Mouse (Mus musculus): ENCODE results near the gene Cct5. TPM values are rescaled to one million over a fixed set of nuclear protein-coding genes. Genes with fewer than 3 reads are reported as not detected.

Cct5 gene
- polyA plus RNA-seq, 1 experiment from 2014 or later = 454 TPM

- 71% methylated on average over 4 of the region's 4 CpGs for WGBS
- no peak overlapping the region for H3K9ac ChIP-seq
- ATAC-seq (ENCODE audit: insufficient number of reproducible peaks, low FRiP score, low TSS enrichment, low read depth) = no peak
Observed at GRCm38 (mm10) chr15:31599834-31600233, 1.8 kb downstream of the Cct5 start.

GRCm38 (mm10) chr15:31595651-31596050 lies 6.0 kb downstream of the Cct5 start:
- Histone ChIP-seq H3K36me3 (peaks cover 72% of the 10 kb centered on the region), H3K9me3 (replicated peaks) (no peaks in the 10 kb centered on the region), H3K4me2 (replicated peaks) (no peak overlapping the region), H3K27ac (replicated peaks) (no peak overlapping the region), H3K9ac (no peak overlapping the region), H3K4me3 (replicated peaks) (no peak overlapping the region), H3K27me3 (no peaks in the 10 kb centered on the region), H3K4me1 (peaks cover 17% of the 10 kb centered on the region)
- WGBS = 88% methylated on average over 7 of the region's 7 CpGs
- ATAC-seq (ENCODE audit: insufficient number of reproducible peaks, low FRiP score, low TSS enrichment, low read depth) = no peak

More at GRCm38 (mm10) chr15:31599834-31600233, 1.8 kb downstream of the Cct5 start:
- no peak overlapping the region for H3K27ac ChIP-seq (replicated peaks)
- H3K4me3 ChIP-seq (replicated peaks) = peak overlapping the region; percentile 71; the same call in 1 of the 2 replicates
- H3K27me3 ChIP-seq = no peaks in the 10 kb centered on the region
- H3K4me2 ChIP-seq (replicated peaks) = peak overlapping the region; percentile 87
- H3K36me3 ChIP-seq = peaks cover 31% of the 10 kb centered on the region
- H3K9me3 ChIP-seq (replicated peaks) = no peaks in the 10 kb centered on the region
- H3K4me1 ChIP-seq = peaks cover 24% of the 10 kb centered on the region

GRCm38 (mm10) chr15:31594260-31594659 lies 7.3 kb downstream of the Cct5 start:
- H3K4me2 ChIP-seq (replicated peaks) = no peak overlapping the region
- peaks cover 84% of the 10 kb centered on the region for H3K36me3 ChIP-seq
- H3K27ac ChIP-seq (replicated peaks) = no peak overlapping the region
- WGBS = 93% methylated on average over 14 of the region's 14 CpGs
- no peak for ATAC-seq (ENCODE audit: insufficient number of reproducible peaks, low FRiP score, low TSS enrichment, low read depth)
- no peaks in the 10 kb centered on the region for H3K9me3 ChIP-seq (replicated peaks)
- H3K4me3 ChIP-seq (replicated peaks) = no peak overlapping the region
- H3K4me1 ChIP-seq = peaks cover 4% of the 10 kb centered on the region
- H3K9ac ChIP-seq = no peak overlapping the region
- no peaks in the 10 kb centered on the region for H3K27me3 ChIP-seq

GRCm38 (mm10) chr15:31592531-31592930 lies 9.1 kb downstream of the Cct5 start:
- Histone ChIP-seq H3K9me3 (replicated peaks) (no peaks in the 10 kb centered on the region), H3K36me3 (peaks cover 82% of the 10 kb centered on the region), H3K4me1 (no peaks in the 10 kb centered on the region), H3K27ac (replicated peaks) (no peak overlapping the region), H3K9ac (no peak overlapping the region), H3K27me3 (no peaks in the 10 kb centered on the region), H3K4me2 (replicated peaks) (no peak overlapping the region), H3K4me3 (replicated peaks) (no peak overlapping the region)
- 79% methylated on average over 8 of the region's 8 CpGs for WGBS
- no peak for ATAC-seq (ENCODE audit: insufficient number of reproducible peaks, low FRiP score, low TSS enrichment, low read depth)

GRCm38 (mm10) chr15:31590176-31590575 lies 11.4 kb downstream of the Cct5 start:
- H3K36me3 ChIP-seq = peaks cover 61% of the 10 kb centered on the region
- H3K27ac ChIP-seq (replicated peaks) = no peak overlapping the region
- H3K4me1 ChIP-seq = no peaks in the 10 kb centered on the region
- no peak for ATAC-seq (ENCODE audit: insufficient number of reproducible peaks, low FRiP score, low TSS enrichment, low read depth)
- H3K9me3 ChIP-seq (replicated peaks) = no peaks in the 10 kb centered on the region
- H3K4me3 ChIP-seq (replicated peaks) = no peak overlapping the region
- H3K27me3 ChIP-seq = no peaks in the 10 kb centered on the region
- 87% methylated on average over 5 of the region's 5 CpGs for WGBS
- no peak overlapping the region for H3K9ac ChIP-seq
- no peak overlapping the region for H3K4me2 ChIP-seq (replicated peaks)

GRCm38 (mm10) chr15:31588989-31589640 lies 12.5 kb downstream of the Cct5 start:
- no peaks in the 10 kb centered on the region for H3K9me3 ChIP-seq (replicated peaks)
- H3K27ac ChIP-seq (replicated peaks) = no peak overlapping the region
- no peak overlapping the region for H3K4me3 ChIP-seq (replicated peaks)
- peaks cover 51% of the 10 kb centered on the region for H3K36me3 ChIP-seq
- ATAC-seq (ENCODE audit: insufficient number of reproducible peaks, low FRiP score, low TSS enrichment, low read depth) = peak; percentile 12; the same call in 1 of the 2 replicates
- H3K4me1 ChIP-seq = no peaks in the 10 kb centered on the region
- H3K27me3 ChIP-seq = no peaks in the 10 kb centered on the region
- whole genome bisulfite sequencing = 61% methylated on average over 8 of the region's 8 CpGs
- H3K9ac ChIP-seq = no peak overlapping the region
- H3K4me2 ChIP-seq (replicated peaks) = no peak overlapping the region

GRCm38 (mm10) chr15:31587789-31588188 lies 13.8 kb downstream of the Cct5 start:
- no peak overlapping the region for H3K4me2 ChIP-seq (replicated peaks)
- no peak overlapping the region for H3K27ac ChIP-seq (replicated peaks)
- no peak overlapping the region for H3K9ac ChIP-seq
- peaks cover 37% of the 10 kb centered on the region for H3K36me3 ChIP-seq
- ATAC-seq (ENCODE audit: insufficient number of reproducible peaks, low FRiP score, low TSS enrichment, low read depth) = no peak
- H3K9me3 ChIP-seq (replicated peaks) = no peaks in the 10 kb centered on the region
- no peak overlapping the region for H3K4me3 ChIP-seq (replicated peaks)
- no peaks in the 10 kb centered on the region for H3K27me3 ChIP-seq
- 69% methylated on average over 2 of the region's 2 CpGs for WGBS
- H3K4me1 ChIP-seq = no peaks in the 10 kb centered on the region

GRCm38 (mm10) chr15:31586519-31586918 lies 15.1 kb downstream of the Cct5 start:
- Histone ChIP-seq H3K36me3 (peaks cover 25% of the 10 kb centered on the region), H3K4me2 (replicated peaks) (no peak overlapping the region), H3K27me3 (no peaks in the 10 kb centered on the region), H3K9ac (no peak overlapping the region), H3K4me1 (no peaks in the 10 kb centered on the region), H3K4me3 (replicated peaks) (no peak overlapping the region), H3K27ac (replicated peaks) (no peak overlapping the region), H3K9me3 (replicated peaks) (no peaks in the 10 kb centered on the region)
- WGBS = 6% methylated on average over 4 of the region's 4 CpGs
- no peak for ATAC-seq (ENCODE audit: insufficient number of reproducible peaks, low FRiP score, low TSS enrichment, low read depth)

- ATAC-seq (ENCODE audit: insufficient number of reproducible peaks, low FRiP score, low TSS enrichment, low read depth) = no peak
- Histone ChIP-seq H3K4me3 (replicated peaks) (no peak overlapping the region), H3K36me3 (peaks cover 20% of the 10 kb centered on the region), H3K4me2 (replicated peaks) (no peak overlapping the region), H3K27me3 (no peaks in the 10 kb centered on the region), H3K9ac (no peak overlapping the region), H3K4me1 (no peaks in the 10 kb centered on the region), H3K9me3 (replicated peaks) (no peaks in the 10 kb centered on the region), H3K27ac (replicated peaks) (no peak overlapping the region)
- WGBS = 83% methylated on average over 5 of the region's 5 CpGs
Observed at GRCm38 (mm10) chr15:31586088-31586487, 15.5 kb downstream of the Cct5 start.

- 70% methylated on average over 7 of the region's 7 CpGs for WGBS
- no peak for ATAC-seq (ENCODE audit: insufficient number of reproducible peaks, low FRiP score, low TSS enrichment, low read depth)
Observed at GRCm38 (mm10) chr15:31585238-31585637, 16.4 kb downstream of the Cct5 start.

GRCm38 (mm10) chr15:31583304-31584085 lies 18.1 kb downstream of the Cct5 start:
- Histone ChIP-seq H3K4me2 (replicated peaks) (no peak overlapping the region), H3K27ac (replicated peaks) (no peak overlapping the region), H3K4me3 (replicated peaks) (no peak overlapping the region), H3K27me3 (no peaks in the 10 kb centered on the region), H3K9me3 (replicated peaks) (no peaks in the 10 kb centered on the region), H3K36me3 (0 out of 2 replicates have a peak, but pooled peaks cover under 1% of the 10 kb centered on the region), H3K9ac (no peak overlapping the region), H3K4me1 (no peaks in the 10 kb centered on the region)
- 91% methylated on average over 13 of the region's 13 CpGs for WGBS
- no peak for ATAC-seq (ENCODE audit: insufficient number of reproducible peaks, low FRiP score, low TSS enrichment, low read depth)

More at GRCm38 (mm10) chr15:31585238-31585637, 16.4 kb downstream of the Cct5 start:
- H3K9ac ChIP-seq = no peak overlapping the region
- H3K4me1 ChIP-seq = no peaks in the 10 kb centered on the region
- H3K4me3 ChIP-seq (replicated peaks) = no peak overlapping the region
- no peaks in the 10 kb centered on the region for H3K27me3 ChIP-seq
- no peak overlapping the region for H3K27ac ChIP-seq (replicated peaks)
- no peak overlapping the region for H3K4me2 ChIP-seq (replicated peaks)
- H3K9me3 ChIP-seq (replicated peaks) = no peaks in the 10 kb centered on the region
- peaks cover 12% of the 10 kb centered on the region for H3K36me3 ChIP-seq
